Mouse (Mus musculus) bone marrow macrophage, adult 2 months (primary cell): ENCODE results near the gene Rplp2.

Experiments
- CTCF ChIP-seq: IDR thresholded peaks from 2 replicates; pipeline ENCODE4 v1.5.1; 2012; ENCODE audit warnings: low read depth, mild to moderate bottlenecking, low read length, moderate library complexity
- POLR2A ChIP-seq: IDR thresholded peaks from 2 replicates; pipeline ENCODE4 v1.6.1; 2012; ENCODE audit warnings: mild to moderate bottlenecking, low read depth, low read length, borderline replicate concordance

GRCm38 (mm10) chr7:141474160-141474559 is 27.0 kb downstream of the Rplp2 start:
- TF ChIP-seq POLR2A, result no peak
- TF ChIP-seq CTCF, result no peak
